Mouse (Mus musculus) MEL (cell line): ENCODE results near the gene Zfp652. TPM values are rescaled to one million over a fixed set of nuclear protein-coding genes. Genes with fewer than 3 reads are reported as not detected.

Source experiments
- DNase-seq: peaks from one replicate; pipeline ENCODE4 v3.0.0; 2011; ENCODE audit warnings: low read depth, low spot score
- H3K27ac ChIP-seq: 2 replicates; pipeline ENCODE4 v1.5.1; 2012; ENCODE audit warnings: low read depth, mild to moderate bottlenecking, control low read depth, low read length, moderate library complexity; ENCODE audit not compliant: control insufficient read depth
- H3K27me3 ChIP-seq, 2 experiments: fragments of 150-350 bp in 1 of 2; sonication (generic) in 1 of 2; 2 replicates each; pipeline ENCODE4 v1.6.1; 2012; ENCODE audit warnings: low read length in 2 of 2, mild to moderate bottlenecking in 2 of 2, improper control_type of control experiment in 1 of 2, moderate library complexity in 1 of 2; ENCODE audit not compliant: insufficient read depth in 2 of 2, control insufficient read depth in 1 of 2
- H3K36me3 ChIP-seq, 2 experiments: 2 replicates each; pipeline ENCODE4 v1.6.1; 2012 to 2014; ENCODE audit warnings: low read length in 2 of 2, improper control_type of control experiment in 1 of 2, inconsistent platforms in 1 of 2, mild to moderate bottlenecking in 1 of 2; ENCODE audit not compliant: insufficient read depth in 2 of 2, control insufficient read depth in 1 of 2
- H3K4me1 ChIP-seq, 2 experiments: fragments of 150-350 bp in 1 of 2; sonication (generic) in 1 of 2; 2 replicates each; pipeline ENCODE4 v1.6.1; 2012; ENCODE audit warnings: low read length in 2 of 2, improper control_type of control experiment in 1 of 2, mild to moderate bottlenecking in 1 of 2; ENCODE audit not compliant: insufficient read depth in 2 of 2, control insufficient read depth in 1 of 2
- H3K4me3 ChIP-seq, 2 experiments: fragments of 150-350 bp in 1 of 2; sonication (generic) in 1 of 2; 2 replicates each; pipeline ENCODE4 v1.5.1; 2012; ENCODE audit warnings: low read depth in 2 of 2, low read length in 2 of 2, mild to moderate bottlenecking in 2 of 2, moderate library complexity in 2 of 2, control low read depth in 1 of 2, improper control_type of control experiment in 1 of 2; ENCODE audit not compliant: control insufficient read depth in 1 of 2, insufficient read depth in 1 of 2
- H3K79me2 ChIP-seq: 2 replicates; pipeline ENCODE4 v1.6.1; 2012; ENCODE audit warnings: mild to moderate bottlenecking, low read length, moderate library complexity; ENCODE audit not compliant: control insufficient read depth, poor library complexity, insufficient read depth
- H3K9ac ChIP-seq: 2 replicates; pipeline ENCODE4 v1.6.1; 2012; ENCODE audit warnings: low read depth, mild to moderate bottlenecking, control low read depth, low read length, moderate library complexity; ENCODE audit not compliant: control insufficient read depth, poor library complexity, severe bottlenecking
- H3K9me3 ChIP-seq: fragments of 150-350 bp; sonication (generic); replicated peaks from 2 replicates; pipeline ENCODE4 v1.6.1; 2012; ENCODE audit warnings: mild to moderate bottlenecking, low read length, improper control_type of control experiment, moderate library complexity; ENCODE audit not compliant: insufficient read depth
- BHLHE40 ChIP-seq: IDR thresholded peaks from 2 replicates; pipeline ENCODE4 v1.6.1; 2012; ENCODE audit warnings: low read depth, mild to moderate bottlenecking, inconsistent platforms, low read length, improper control_type of control experiment, borderline replicate concordance
- CHD1 ChIP-seq: IDR thresholded peaks from 2 replicates; pipeline ENCODE4 v1.6.1; 2012; ENCODE audit warnings: low read depth, mild to moderate bottlenecking, inconsistent platforms, low read length, improper control_type of control experiment
- E2F4 ChIP-seq: IDR thresholded peaks from 2 replicates; pipeline ENCODE4 v1.6.1; 2011; ENCODE audit warnings: low read depth, low read length, improper control_type of control experiment, borderline replicate concordance
- ETS1 ChIP-seq: IDR thresholded peaks from 2 replicates; pipeline ENCODE4 v1.6.1; 2012; ENCODE audit warnings: low read depth, mild to moderate bottlenecking, inconsistent platforms, low read length, improper control_type of control experiment, moderate library complexity
- JUND ChIP-seq: IDR thresholded peaks from 2 replicates; pipeline ENCODE4 v1.6.1; 2011; ENCODE audit warnings: low read depth, mild to moderate bottlenecking, improper control_type of control experiment, low read length
- KAT2A ChIP-seq: conservative IDR thresholded peaks from 2 replicates; pipeline ENCODE4 v1.6.1; 2012; ENCODE audit warnings: low read depth, low read length, improper control_type of control experiment, inconsistent platforms
- MAZ ChIP-seq: IDR thresholded peaks from 2 replicates; pipeline ENCODE4 v1.6.1; 2012; ENCODE audit warnings: low read depth, mild to moderate bottlenecking, inconsistent platforms, low read length, improper control_type of control experiment
- MXI1 ChIP-seq: IDR thresholded peaks from 2 replicates; pipeline ENCODE4 v1.6.1; 2011; ENCODE audit warnings: mild to moderate bottlenecking, low read depth, low read length, improper control_type of control experiment
- MYB ChIP-seq: IDR thresholded peaks from 2 replicates; pipeline ENCODE4 v1.6.1; 2011; ENCODE audit warnings: mild to moderate bottlenecking, low read depth, low read length, improper control_type of control experiment
- POLR2A ChIP-seq, 2 experiments: IDR thresholded peaks; 2 replicates each; pipeline ENCODE4 v1.6.1; 2011 to 2012; ENCODE audit warnings: low read length in 2 of 2, mild to moderate bottlenecking in 2 of 2, control low read depth in 1 of 2, improper control_type of control experiment in 1 of 2, low read depth in 1 of 2, moderate library complexity in 1 of 2; ENCODE audit not compliant: control insufficient read depth in 1 of 2, insufficient read depth in 1 of 2, poor library complexity in 1 of 2
- POLR2AphosphoS5 ChIP-seq: IDR thresholded peaks from 2 replicates; pipeline ENCODE4 v1.6.1; 2012; ENCODE audit warnings: low read depth, borderline replicate concordance, mild to moderate bottlenecking, inconsistent platforms, low read length, moderate library complexity, mixed read lengths
- RAD21 ChIP-seq: IDR thresholded peaks from 2 replicates; pipeline ENCODE4 v1.6.1; 2011; ENCODE audit warnings: mild to moderate bottlenecking, low read depth, low read length, improper control_type of control experiment
- TBP ChIP-seq: IDR thresholded peaks from 2 replicates; pipeline ENCODE4 v1.8.0; 2011; ENCODE audit warnings: low read depth, low read length, improper control_type of control experiment
- USF1 ChIP-seq: IDR thresholded peaks from 2 replicates; pipeline ENCODE4 v1.6.1; 2014; ENCODE audit warnings: low read depth, mild to moderate bottlenecking, inconsistent platforms, low read length, improper control_type of control experiment, moderate library complexity
- ZKSCAN1 ChIP-seq: IDR thresholded peaks from 2 replicates; pipeline ENCODE4 v1.6.1; 2012; ENCODE audit warnings: low read depth, mild to moderate bottlenecking, inconsistent platforms, low read length, improper control_type of control experiment, moderate library complexity
- ZMIZ1 ChIP-seq: IDR thresholded peaks from 2 replicates; pipeline ENCODE4 v1.6.1; 2012; ENCODE audit warnings: low read depth, mild to moderate bottlenecking, inconsistent platforms, low read length, improper control_type of control experiment, moderate library complexity
- ZNF384 ChIP-seq: IDR thresholded peaks from 2 replicates; pipeline ENCODE4 v1.6.1; 2012; ENCODE audit warnings: low read depth, mild to moderate bottlenecking, inconsistent platforms, low read length, improper control_type of control experiment
- polyA plus RNA-seq, 2 experiments: library from polyadenylated mRNA; stranded (reverse) in 1 of 2; unstranded in 1 of 2; fragments of >175 nt in 1 of 2; fragments of >200 nt in 1 of 2; gene quantifications; 2 replicates each; pipeline versions ENCODE4 v1.2.1 to v1.2.4; 2012; ENCODE audit warnings: low replicate concordance in 2 of 2, low read depth in 1 of 2; ENCODE audit not compliant: insufficient read length in 2 of 2, insufficient read depth in 1 of 2, missing spikeins in 1 of 2
- total RNA-seq: library from RNA; depleted of rRNA; stranded (reverse); fragments of 300-350 nt; gene quantifications from 2 replicates; pipeline ENCODE4 v1.2.3, GENCODE M21; 2012

Zfp652 gene
- total and polyA plus RNA-seq, 3 experiments: 19.3 to 38.5 (median 31.8) TPM

- TF ChIP-seq ZNF384: no peak
- TF ChIP-seq TBP: no peak
- no peak for TF ChIP-seq MYB
- no peak for TF ChIP-seq KAT2A
- TF ChIP-seq ZMIZ1: no peak
- TF ChIP-seq MAZ: no peak
- TF ChIP-seq ZKSCAN1: no peak
- TF ChIP-seq RAD21: no peak
- no peak for TF ChIP-seq BHLHE40
- no peak for TF ChIP-seq POLR2A (IDR thresholded peaks at IDR 0.05; ENCODE audit: control insufficient read depth in 1 of 2, insufficient read depth in 1 of 2, low read depth in 1 of 2, low read length in 2 of 2, poor library complexity in 1 of 2)
- TF ChIP-seq MXI1: no peak
- no peak for TF ChIP-seq USF1
- TF ChIP-seq CHD1: no peak
- no peak for TF ChIP-seq E2F4
- no peak for DNase-seq
- Histone ChIP-seq H3K4me1 (no peaks in the 10 kb centered on the region), H3K4me3 (no peak overlapping the region), H3K9ac (no peak overlapping the region), H3K9me3 (no peaks in the 10 kb centered on the region), H3K79me2 (no peaks in the 10 kb centered on the region), H3K27ac (no peak overlapping the region), H3K36me3 (peaks cover 0 to 12% of the 10 kb centered on the region in 2 experiments; a peak in 2 of 4 replicates), H3K27me3 (no peaks in the 10 kb centered on the region)
Measured at GRCm38 (mm10) chr11:95677925-95678701, 34.4 kb upstream of the Zfp652 start.

- no peaks in the 10 kb centered on the region for H3K9me3 ChIP-seq
- no peak overlapping the region for H3K9ac ChIP-seq
- H3K36me3 ChIP-seq: peaks cover 6 to 11% of the 10 kb centered on the region in 2 experiments; a peak in 3 of 4 replicates
- DNase-seq: no peak
- no peaks in the 10 kb centered on the region for H3K27me3 ChIP-seq
- no peak overlapping the region for H3K27ac ChIP-seq
- H3K4me1 ChIP-seq: peaks cover 2 to 8% of the 10 kb centered on the region in 2 experiments; a peak in 2 of 4 replicates
- no peak for TF ChIP-seq POLR2AphosphoS5
- TF ChIP-seq JUND: no peak
- no peak for TF ChIP-seq ETS1
- no peak for TF ChIP-seq ZMIZ1
- no peak for TF ChIP-seq MAZ
- H3K79me2 ChIP-seq: no peaks in the 10 kb centered on the region
- no peak overlapping the region for H3K4me3 ChIP-seq
Measured at GRCm38 (mm10) chr11:95681995-95682601, 30.4 kb upstream of the Zfp652 start.
